Mouse (Mus musculus): Measurements from ENCODE around the gene Csnk2a1. TPM values are rescaled to one million over a fixed set of nuclear protein-coding genes. Genes with fewer than 3 reads are reported as not detected.

Csnk2a1 gene
- total and polyA plus RNA-seq, 3 experiments: 88.5 to 130 TPM; not detected in 1

DNA sequence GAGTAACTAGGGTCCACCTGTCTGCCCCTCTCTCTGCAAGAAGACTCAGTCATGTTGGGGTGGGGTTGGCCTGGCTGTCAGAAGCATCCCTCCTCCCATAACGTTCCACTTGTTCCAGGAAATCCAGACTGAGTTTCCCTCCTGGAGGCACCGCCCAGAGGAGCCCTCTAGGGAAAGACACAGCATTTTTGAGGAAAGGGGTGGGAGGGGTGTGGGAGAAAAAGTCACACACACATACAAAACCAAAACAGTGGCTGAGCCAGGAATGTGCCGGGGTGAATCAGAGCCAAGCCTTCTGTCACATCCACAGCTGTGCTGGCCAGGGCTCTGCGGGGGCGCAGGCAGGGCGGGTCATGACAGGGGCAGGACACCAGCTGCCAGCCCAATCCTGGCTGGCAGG, 46.3 kb upstream of the Csnk2a1 start:
- Histone ChIP-seq H3K27ac (ENCODE audit: control insufficient read depth, low read depth, low read length) (no peak overlapping the region), H3K79me2 (ENCODE audit: control insufficient read depth, insufficient read depth, low read length, poor library complexity) (no peaks in the 10 kb centered on the region), H3K4me3 (ENCODE audit: control insufficient read depth in 1 of 2, insufficient read depth in 1 of 2, low read depth in 2 of 2, low read length in 2 of 2) (no peak overlapping the region), H3K4me1 (ENCODE audit: control insufficient read depth in 1 of 2, insufficient read depth in 2 of 2, low read length in 2 of 2) (no peaks in the 10 kb centered on the region), H3K27me3 (ENCODE audit: control insufficient read depth in 1 of 2, insufficient read depth in 2 of 2, low read length in 2 of 2) (peaks cover 0 to 3% of the 10 kb centered on the region in 2 experiments; a peak in 3 of 4 replicates), H3K9ac (ENCODE audit: control insufficient read depth, low read depth, low read length, poor library complexity, severe bottlenecking) (no peak overlapping the region), H3K9me3 (replicated peaks; ENCODE audit: insufficient read depth, low read length) (no peaks in the 10 kb centered on the region), H3K36me3 (ENCODE audit: control insufficient read depth in 1 of 2, insufficient read depth in 2 of 2, low read length in 2 of 2) (no peaks in the 10 kb centered on the region)
- no peak for DNase-seq (ENCODE audit: low read depth, low spot score)
- TF ChIP-seq TCF12 (IDR thresholded peaks at IDR 0.05; ENCODE audit: low read depth, low read length) (no peak), ETS1 (IDR thresholded peaks at IDR 0.05; ENCODE audit: low read depth, low read length) (no peak), MEF2A (IDR thresholded peaks at IDR 0.05; ENCODE audit: extremely low read depth, insufficient replicate concordance, low read depth, low read length, poor library complexity, severe bottlenecking) (no peak), USF2 (IDR thresholded peaks at IDR 0.05; ENCODE audit: borderline replicate concordance in 1 of 2, insufficient read depth in 1 of 2, low read depth in 1 of 2, low read length in 2 of 2) (no peak)

DNA sequence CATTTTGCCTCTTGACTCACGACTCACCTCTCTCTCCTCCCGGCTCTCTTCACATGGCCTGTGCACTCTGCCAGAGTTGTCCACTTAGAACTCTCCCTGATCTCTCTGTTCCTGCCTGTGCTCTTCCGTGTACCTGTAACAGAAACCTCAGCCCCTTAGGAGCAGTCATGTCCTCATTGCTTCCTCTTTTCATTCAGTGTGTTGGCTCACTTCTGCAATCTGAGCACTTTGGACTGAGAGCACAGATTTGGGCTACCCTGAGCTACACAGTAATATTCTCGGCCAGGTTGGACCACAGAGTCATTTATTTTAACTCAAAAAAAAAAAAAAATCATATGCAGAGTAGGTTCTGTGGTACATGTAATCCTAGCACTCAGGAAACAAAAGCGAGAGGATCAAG, 39.5 kb upstream of the Csnk2a1 start:
- no peak for TF ChIP-seq TAL1 (IDR thresholded peaks at IDR 0.05; ENCODE audit: low read length)
- TF ChIP-seq POLR2AphosphoS2 (IDR thresholded peaks at IDR 0.05; ENCODE audit: low read length): no peak
- TF ChIP-seq TBP (IDR thresholded peaks at IDR 0.05; ENCODE audit: low read depth, low read length): peak; percentile 93
- TF ChIP-seq ZNF384 (IDR thresholded peaks at IDR 0.05; ENCODE audit: low read depth, low read length): no peak
- TF ChIP-seq BHLHE40 (IDR thresholded peaks at IDR 0.05; ENCODE audit: borderline replicate concordance, low read depth, low read length): no peak
- TF ChIP-seq CHD2 (IDR thresholded peaks at IDR 0.05; ENCODE audit: low read length): no peak
- no peak for TF ChIP-seq NELFE (IDR thresholded peaks at IDR 0.05; ENCODE audit: low read depth, low read length)
- TF ChIP-seq MYC (IDR thresholded peaks at IDR 0.05; ENCODE audit: low read depth, low read length): no peak
- 0 out of 4 replicates have a peak, but pooled peaks of 1 of the 2 experiments have one; percentile 20 for TF ChIP-seq EP300 (IDR thresholded peaks at IDR 0.05; ENCODE audit: low read depth in 1 of 2, low read length in 2 of 2)
- no peak for TF ChIP-seq MAX (IDR thresholded peaks at IDR 0.05; ENCODE audit: low read length)
- no peak for TF ChIP-seq MAZ (IDR thresholded peaks at IDR 0.05; ENCODE audit: low read depth, low read length)
- no peak for TF ChIP-seq MAFK (IDR thresholded peaks at IDR 0.05; ENCODE audit: borderline replicate concordance, low read depth, low read length)
- no peak for TF ChIP-seq KAT2A (conservative IDR thresholded peaks at IDR 0.05; ENCODE audit: low read depth, low read length)
- peak; percentile 94 for TF ChIP-seq RCOR1 (IDR thresholded peaks at IDR 0.05; ENCODE audit: low read depth, low read length)
- no peak for TF ChIP-seq ETS1 (IDR thresholded peaks at IDR 0.05; ENCODE audit: low read depth, low read length)
- no peak for TF ChIP-seq ZC3H11A (IDR thresholded peaks at IDR 0.05; ENCODE audit: low read depth, low read length)
- no peak for TF ChIP-seq ZMIZ1 (IDR thresholded peaks at IDR 0.05; ENCODE audit: low read depth, low read length)
- Histone ChIP-seq H3K9ac (ENCODE audit: control insufficient read depth, low read depth, low read length, poor library complexity, severe bottlenecking) (no peak overlapping the region), H3K27ac (ENCODE audit: control insufficient read depth, low read depth, low read length) (no peak overlapping the region), H3K4me3 (ENCODE audit: control insufficient read depth in 1 of 2, insufficient read depth in 1 of 2, low read depth in 2 of 2, low read length in 2 of 2) (no peak overlapping the region), H3K9me3 (replicated peaks; ENCODE audit: insufficient read depth, low read length) (no peaks in the 10 kb centered on the region), H3K4me1 (ENCODE audit: control insufficient read depth in 1 of 2, insufficient read depth in 2 of 2, low read length in 2 of 2) (no peaks in the 10 kb centered on the region), H3K79me2 (ENCODE audit: control insufficient read depth, insufficient read depth, low read length, poor library complexity) (no peaks in the 10 kb centered on the region), H3K27me3 (ENCODE audit: control insufficient read depth in 1 of 2, insufficient read depth in 2 of 2, low read length in 2 of 2) (peaks cover 0 to 3% of the 10 kb centered on the region in 2 experiments; a peak in 3 of 4 replicates), H3K36me3 (ENCODE audit: control insufficient read depth in 1 of 2, insufficient read depth in 2 of 2, low read length in 2 of 2) (no peaks in the 10 kb centered on the region)
- peak; percentile 41 for DNase-seq (ENCODE audit: low read depth, low spot score)

Measured in MEL (cell line).